Mouse (Mus musculus): ENCODE measurements around the gene Rere.

The Rere gene

GRCm38 (mm10) chr4:150605804-150606203, 324.4 kb downstream of the Rere start:
- DNase-seq (ENCODE audit: inconsistent ontology term) = no peak

GRCm38 (mm10) chr4:150606449-150607161, 325.2 kb downstream of the Rere start:
- no peak for DNase-seq (ENCODE audit: inconsistent ontology term)

GRCm38 (mm10) chr4:150608670-150609069, 327.2 kb downstream of the Rere start:
- no peak for DNase-seq (ENCODE audit: inconsistent ontology term)

- no peak for DNase-seq (ENCODE audit: inconsistent ontology term)
Observed at GRCm38 (mm10) chr4:150613715-150614114, 332.3 kb downstream of the Rere start.

GRCm38 (mm10) chr4:150615251-150616028, 334.0 kb downstream of the Rere start:
- no peak for DNase-seq (ENCODE audit: inconsistent ontology term)

- no peak for DNase-seq (ENCODE audit: inconsistent ontology term)
Observed at GRCm38 (mm10) chr4:150616029-150616420, 334.6 kb downstream of the Rere start.

GRCm38 (mm10) chr4:150616841-150617240, 335.4 kb downstream of the Rere start:
- no peak for DNase-seq (ENCODE audit: inconsistent ontology term)

- no peak for DNase-seq (ENCODE audit: inconsistent ontology term)
Observed at GRCm38 (mm10) chr4:150619011-150619410, 337.6 kb downstream of the Rere start.

GRCm38 (mm10) chr4:150622641-150623040, 341.2 kb downstream of the Rere start:
- DNase-seq (ENCODE audit: inconsistent ontology term) = no peak

GRCm38 (mm10) chr4:150624214-150624823, 342.9 kb downstream of the Rere start:
- DNase-seq (ENCODE audit: inconsistent ontology term) = no peak

GRCm38 (mm10) chr4:150624933-150625332, 343.5 kb downstream of the Rere start:
- no peak for DNase-seq (ENCODE audit: inconsistent ontology term)

- DNase-seq (ENCODE audit: inconsistent ontology term) = peak; percentile 50
Observed at GRCm38 (mm10) chr4:150625425-150625824, 344.0 kb downstream of the Rere start.

GRCm38 (mm10) chr4:150625951-150626732, 344.7 kb downstream of the Rere start:
- peak; percentile 24 for DNase-seq (ENCODE audit: inconsistent ontology term)

- no peak for DNase-seq (ENCODE audit: inconsistent ontology term)
Observed at GRCm38 (mm10) chr4:150629266-150629665, 347.8 kb downstream of the Rere start.

GRCm38 (mm10) chr4:150635568-150635967, 354.1 kb downstream of the Rere start:
- DNase-seq (ENCODE audit: inconsistent ontology term) = no peak

- no peak for DNase-seq (ENCODE audit: inconsistent ontology term)
Observed at GRCm38 (mm10) chr4:150636635-150637034, 355.2 kb downstream of the Rere start.

GRCm38 (mm10) chr4:150644299-150644698, 362.9 kb downstream of the Rere start:
- DNase-seq (ENCODE audit: inconsistent ontology term) = no peak

- DNase-seq (ENCODE audit: inconsistent ontology term) = no peak
Observed at GRCm38 (mm10) chr4:150649327-150649726, 367.9 kb downstream of the Rere start.

- no peak for DNase-seq (ENCODE audit: inconsistent ontology term)
Observed at GRCm38 (mm10) chr4:150651390-150652277, 370.2 kb downstream of the Rere start, which contains the start of gene Slc45a1. Gene Slc45a1, minus strand, starts transcription at chr4:150652174.

GRCm38 (mm10) chr4:150653072-150653599, 371.7 kb downstream of the Rere start:
- DNase-seq (ENCODE audit: inconsistent ontology term) = no peak
